Mouse (Mus musculus): ENCODE results near the gene Etv3.

- TF ChIP-seq CTCF (conservative IDR thresholded peaks at IDR 0.05 in 1 of 2, IDR thresholded peaks at IDR 0.05 in 1 of 2; ENCODE audit: low read depth in 2 of 2, low read length in 2 of 2) (no peak), KAT2A (IDR thresholded peaks at IDR 0.05; ENCODE audit: insufficient replicate concordance, low read length) (no peak), MAX (IDR thresholded peaks at IDR 0.05; ENCODE audit: low read length) (no peak), MEF2A (IDR thresholded peaks at IDR 0.05; ENCODE audit: borderline replicate concordance, low read depth, low read length) (peak; percentile 33; the same call in 1 of the 2 replicates), MXI1 (IDR thresholded peaks at IDR 0.05; ENCODE audit: low read depth, low read length) (0 out of 2 replicates have a peak, but pooled peaks have one; percentile 38), POLR2A (IDR thresholded peaks at IDR 0.05; ENCODE audit: low read depth, low read length) (no peak), RAD21 (IDR thresholded peaks at IDR 0.05; ENCODE audit: low read depth, low read length) (no peak), CHD2 (IDR thresholded peaks at IDR 0.05; ENCODE audit: low read length) (peak; percentile 92), E2F4 (IDR thresholded peaks at IDR 0.05; ENCODE audit: insufficient replicate concordance, low read depth, low read length) (no peak), SMC3 (IDR thresholded peaks at IDR 0.05; ENCODE audit: low read depth, low read length) (no peak), ZNF384 (IDR thresholded peaks at IDR 0.05; ENCODE audit: low read depth, low read length) (no peak)
Observed at GRCm38 (mm10) chr3:87521833-87522232, 3.4 kb upstream of the Etv3 start.
